Mouse (Mus musculus): Measurements from ENCODE around the gene Neurod4. TPM values are rescaled to one million over a fixed set of nuclear protein-coding genes. Genes with fewer than 3 reads are reported as not detected.

Neurod4 gene
- total RNA-seq, 2 experiments from 2014 or later: not detected

DNA sequence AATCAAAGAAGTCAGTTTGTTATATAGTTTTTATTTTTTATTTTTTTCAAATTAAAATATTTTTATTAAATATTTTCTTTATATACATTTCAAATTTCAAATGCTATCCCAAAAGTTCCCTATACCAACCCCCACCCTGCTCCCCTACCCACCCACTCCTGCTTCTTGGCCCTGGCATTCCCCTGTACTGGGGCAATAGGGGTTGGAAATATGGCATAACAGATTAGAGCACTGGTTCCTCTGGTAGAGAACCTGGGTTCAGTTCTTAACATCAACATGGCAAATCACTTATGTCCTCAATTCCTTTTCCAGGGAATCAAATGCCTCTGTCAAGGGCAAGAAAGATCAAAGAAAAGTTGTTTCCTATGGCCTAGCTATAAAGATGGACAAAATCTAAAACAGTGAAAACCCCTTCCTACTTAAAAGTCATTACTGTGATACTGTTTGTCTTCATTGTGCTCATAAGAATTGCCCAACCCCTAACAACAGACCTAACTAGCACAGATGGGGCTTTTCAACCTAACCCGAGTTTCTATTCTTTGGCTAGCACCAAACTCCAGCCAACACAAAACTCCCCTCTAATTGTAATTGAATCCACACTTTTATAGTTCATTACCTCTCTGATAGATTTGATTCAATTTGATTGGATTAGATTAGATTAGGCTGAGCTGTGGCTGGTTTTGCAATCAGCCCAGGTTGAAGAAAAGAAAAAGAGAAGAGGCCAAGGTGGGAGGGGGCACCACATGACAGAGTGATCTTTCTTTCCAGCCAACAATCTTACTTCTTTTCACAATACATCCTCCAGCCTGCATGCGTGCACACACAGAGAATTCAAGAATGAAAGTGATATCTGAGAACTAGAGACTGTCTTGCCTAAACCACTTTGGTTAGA, 41.5 kb downstream of the Neurod4 start:
- ATAC-seq (replicated peaks; ENCODE audit: poor library complexity, severe bottlenecking): no peak

DNA sequence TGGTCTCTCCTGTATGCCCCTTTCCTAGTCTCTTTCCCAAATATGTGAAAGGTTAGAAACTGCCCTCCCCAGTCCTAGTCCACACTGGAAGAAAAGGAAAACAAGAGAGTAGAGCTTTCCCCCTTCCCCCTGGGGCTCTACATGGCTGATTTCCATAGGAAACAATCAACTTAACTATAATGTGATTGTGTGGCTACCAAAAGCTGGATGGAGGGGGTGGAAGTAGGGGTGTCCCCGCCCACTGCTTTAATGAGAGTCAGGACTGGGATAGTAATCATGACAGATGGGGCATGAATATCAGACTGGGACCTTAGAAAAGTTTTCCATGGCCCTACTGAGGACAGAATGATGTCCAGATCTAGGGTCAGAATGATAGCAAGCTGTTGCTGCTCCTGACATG, 45.5 kb downstream of the Neurod4 start:
- no peak for ATAC-seq (replicated peaks; ENCODE audit: poor library complexity, severe bottlenecking)

DNA sequence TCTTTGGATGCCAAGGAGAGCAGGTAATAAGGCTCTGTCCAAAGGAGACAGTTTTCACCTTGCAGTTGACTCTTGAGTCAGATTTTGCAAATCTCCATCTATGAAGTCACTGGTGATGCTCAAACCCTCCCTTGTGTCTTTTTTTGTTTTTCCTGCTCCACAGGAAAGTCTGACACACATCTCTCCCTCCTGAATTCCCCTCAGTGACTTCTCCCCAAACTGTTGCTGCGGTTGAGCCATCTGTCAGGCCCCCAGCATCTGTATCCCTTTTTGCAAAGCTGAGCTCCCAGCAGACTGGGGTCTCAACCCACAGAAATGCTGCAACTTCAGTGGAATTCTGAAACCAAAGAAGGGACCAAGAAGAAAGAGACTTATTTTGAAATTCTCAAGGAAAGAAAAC, 47.9 kb downstream of the Neurod4 start:
- ATAC-seq (replicated peaks; ENCODE audit: poor library complexity, severe bottlenecking): no peak

DNA sequence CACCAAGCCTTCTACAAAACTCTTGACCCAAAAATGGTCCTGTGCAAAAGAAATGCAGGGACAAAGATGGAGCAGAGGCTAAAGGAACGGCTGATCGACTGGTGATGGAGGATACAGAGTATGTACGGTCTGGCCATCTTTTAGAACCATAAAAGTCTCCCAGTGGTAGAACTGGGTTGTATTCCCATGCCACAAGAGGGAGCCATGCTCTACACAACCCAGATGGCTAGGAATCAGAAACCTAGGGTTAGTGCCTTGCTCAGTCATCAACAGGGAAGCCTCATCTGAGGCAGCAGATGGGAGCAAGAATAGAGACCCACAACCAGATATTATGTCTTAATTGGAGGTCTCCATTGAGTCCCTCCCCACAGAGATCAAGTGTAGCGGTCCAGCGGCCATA, 50.5 kb downstream of the Neurod4 start:
- peak; percentile 40; the same call in 1 of the 2 replicates for ATAC-seq (replicated peaks; ENCODE audit: poor library complexity, severe bottlenecking)

DNA sequence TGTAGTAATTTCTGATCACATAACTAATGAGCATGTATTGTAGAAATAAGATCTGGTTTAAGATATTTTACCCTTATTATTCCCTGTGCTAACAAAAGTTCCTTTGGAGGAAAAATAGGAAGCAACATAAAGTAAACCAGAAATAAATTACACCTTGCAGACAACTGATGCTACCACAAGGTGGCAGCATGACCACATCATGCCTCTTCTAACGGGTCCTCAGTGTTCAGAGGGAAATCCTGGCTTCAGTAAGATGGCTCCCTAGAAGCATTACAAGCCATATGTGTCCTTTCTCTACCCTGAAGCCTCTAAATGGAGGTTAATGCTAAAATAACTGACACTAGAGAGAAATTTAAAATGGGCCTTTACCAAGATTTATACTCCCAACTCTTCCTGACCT, 51.8 kb downstream of the Neurod4 start:
- peak; percentile 97 for ATAC-seq (replicated peaks; ENCODE audit: poor library complexity, severe bottlenecking)

DNA sequence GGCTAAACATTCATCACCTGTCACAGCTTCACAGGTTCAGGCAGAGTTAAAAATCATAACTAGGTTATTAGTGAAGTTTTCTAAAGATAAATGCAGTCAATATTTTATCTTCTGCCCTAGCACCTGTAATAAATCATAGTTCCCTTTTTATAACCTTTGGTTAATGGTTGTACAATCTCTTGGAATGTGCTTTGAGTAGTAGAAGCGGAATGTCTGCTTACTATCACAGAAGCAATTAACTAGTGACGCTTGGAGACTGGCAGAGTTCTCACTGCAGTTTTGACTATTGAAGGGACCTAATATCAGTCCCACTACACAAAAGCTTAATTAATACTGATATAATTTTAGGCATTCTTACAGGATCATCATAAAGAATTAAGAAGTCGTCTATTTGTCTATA, 55.0 kb downstream of the Neurod4 start:
- no peak for ATAC-seq (replicated peaks; ENCODE audit: poor library complexity, severe bottlenecking)

Other genes starting within 250 kb of the Neurod4 start
- gene Olfr821, start 249.9 kb downstream of the Neurod4 start, total RNA-seq (2014; fragmentation: Nextera tagmentation): not detected in 2 replicates
- not detected in 2 replicates for gene Olfr821, start 249.9 kb downstream of the Neurod4 start, total RNA-seq (2017)
- gene Olfr822, start 209.0 kb downstream of the Neurod4 start, total RNA-seq (2014; fragmentation: Nextera tagmentation): not detected in 2 replicates
- gene Olfr822, start 209.0 kb downstream of the Neurod4 start, total RNA-seq (2017): not detected in 2 replicates
- not detected in 2 replicates for gene Olfr823, start 164.9 kb downstream of the Neurod4 start, total RNA-seq (2014; fragmentation: Nextera tagmentation)
- not detected in 2 replicates for gene Olfr823, start 164.9 kb downstream of the Neurod4 start, total RNA-seq (2017)
- not detected in 2 replicates for gene Olfr824, start 150.2 kb downstream of the Neurod4 start, total RNA-seq (2014; fragmentation: Nextera tagmentation)
- not detected in 2 replicates for gene Olfr824, start 150.2 kb downstream of the Neurod4 start, total RNA-seq (2017)
- not detected in 2 replicates for gene Olfr825, start 113.5 kb downstream of the Neurod4 start, total RNA-seq (2014; fragmentation: Nextera tagmentation)
- not detected in 2 replicates for gene Olfr825, start 113.5 kb downstream of the Neurod4 start, total RNA-seq (2017)
- not detected in 2 replicates for gene Olfr826, start 96.1 kb downstream of the Neurod4 start, total RNA-seq (2014; fragmentation: Nextera tagmentation)
- not detected in 2 replicates for gene Olfr826, start 96.1 kb downstream of the Neurod4 start, total RNA-seq (2017)
- gene Olfr827, start 65.8 kb downstream of the Neurod4 start, total RNA-seq (2014; fragmentation: Nextera tagmentation): not detected in 2 replicates
- gene Olfr827, start 65.8 kb downstream of the Neurod4 start, total RNA-seq (2017): not detected in 2 replicates
- gene Tespa1, start 42.6 kb upstream of the Neurod4 start, total RNA-seq (2014; fragmentation: Nextera tagmentation): 31.3 and 54.6 TPM in 2 replicates
- 32.0 and 37.3 TPM in 2 replicates for gene Tespa1, start 42.6 kb upstream of the Neurod4 start, total RNA-seq (2017)
- gene Vmn2r84, start 114.1 kb upstream of the Neurod4 start, total RNA-seq (2014; fragmentation: Nextera tagmentation): not detected in 2 replicates
- not detected in 2 replicates for gene Vmn2r84, start 114.1 kb upstream of the Neurod4 start, total RNA-seq (2017)
- gene Vmn2r85, start 149.5 kb upstream of the Neurod4 start, total RNA-seq (2014; fragmentation: Nextera tagmentation): not detected in 2 replicates
- not detected in 2 replicates for gene Vmn2r85, start 149.5 kb upstream of the Neurod4 start, total RNA-seq (2017)
- not detected in 2 replicates for gene Vmn2r86, start 175.8 kb upstream of the Neurod4 start, total RNA-seq (2014; fragmentation: Nextera tagmentation)
- not detected in 2 replicates for gene Vmn2r86, start 175.8 kb upstream of the Neurod4 start, total RNA-seq (2017)
- not detected in 2 replicates for gene Vmn2r87, start 217.2 kb upstream of the Neurod4 start, total RNA-seq (2014; fragmentation: Nextera tagmentation)
- gene Vmn2r87, start 217.2 kb upstream of the Neurod4 start, total RNA-seq (2017): not detected in 2 replicates